Mouse (Mus musculus): ENCODE measurements around the gene Ephb1.

The Ephb1 gene

GRCm38 (mm10) chr9:102303882-102304281 is 50.6 kb downstream of the Ephb1 start:
- no peak for DNase-seq

- DNase-seq = no peak
Observed at GRCm38 (mm10) chr9:102300985-102301384, 53.5 kb downstream of the Ephb1 start.

GRCm38 (mm10) chr9:102298741-102299140 is 55.8 kb downstream of the Ephb1 start:
- DNase-seq = no peak

- DNase-seq = no peak
Observed at GRCm38 (mm10) chr9:102297986-102298385, 56.5 kb downstream of the Ephb1 start.

- DNase-seq = no peak
Observed at GRCm38 (mm10) chr9:102297176-102297575, 57.3 kb downstream of the Ephb1 start.

GRCm38 (mm10) chr9:102293605-102294004 is 60.9 kb downstream of the Ephb1 start:
- DNase-seq = no peak

- DNase-seq = no peak
Observed at GRCm38 (mm10) chr9:102291230-102291629, 63.3 kb downstream of the Ephb1 start.

- no peak for DNase-seq
Observed at GRCm38 (mm10) chr9:102288356-102288755, 66.1 kb downstream of the Ephb1 start.

GRCm38 (mm10) chr9:102275931-102276330 is 78.6 kb downstream of the Ephb1 start:
- no peak for DNase-seq

GRCm38 (mm10) chr9:102274016-102274415 is 80.5 kb downstream of the Ephb1 start:
- peak; percentile 19 for DNase-seq

- no peak for DNase-seq
Observed at GRCm38 (mm10) chr9:102273469-102273808, 81.1 kb downstream of the Ephb1 start.

GRCm38 (mm10) chr9:102272731-102273468 is 81.6 kb downstream of the Ephb1 start:
- DNase-seq = peak; percentile 18

GRCm38 (mm10) chr9:102270496-102270895 is 84.0 kb downstream of the Ephb1 start:
- no peak for DNase-seq

- DNase-seq = peak; percentile 58
Observed at GRCm38 (mm10) chr9:102267311-102268027, 87.0 kb downstream of the Ephb1 start.

- no peak for DNase-seq
Observed at GRCm38 (mm10) chr9:102263760-102264159, 90.7 kb downstream of the Ephb1 start.

GRCm38 (mm10) chr9:102262100-102262501 is 92.4 kb downstream of the Ephb1 start:
- no peak for DNase-seq

- DNase-seq = no peak
Observed at GRCm38 (mm10) chr9:102261511-102261910, 93.0 kb downstream of the Ephb1 start.

- no peak for DNase-seq
Observed at GRCm38 (mm10) chr9:102256407-102256806, 98.1 kb downstream of the Ephb1 start.

GRCm38 (mm10) chr9:102255803-102256202 is 98.7 kb downstream of the Ephb1 start:
- no peak for DNase-seq

- no peak for DNase-seq
Observed at GRCm38 (mm10) chr9:102249124-102249816, 105.2 kb downstream of the Ephb1 start.

- no peak for DNase-seq
Observed at GRCm38 (mm10) chr9:102245551-102245950, 108.9 kb downstream of the Ephb1 start.

GRCm38 (mm10) chr9:102243296-102243695 is 111.2 kb downstream of the Ephb1 start:
- DNase-seq = no peak

GRCm38 (mm10) chr9:102241546-102241945 is 112.9 kb downstream of the Ephb1 start:
- DNase-seq = no peak

GRCm38 (mm10) chr9:102240215-102240614 is 114.3 kb downstream of the Ephb1 start:
- no peak for DNase-seq

All from kidney, postnatal 14 days (tissue).